ENCODE assay signal across 8 mouse cellular contexts in genomic region chr8:84663483-84664327, GRCm38 (mm10). TPM values are rescaled to one million over a fixed set of nuclear protein-coding genes. Genes with fewer than 3 reads are reported as not detected.
DNase-seq lines count a peak whose midpoint lies in the region; ATAC-seq lines count a peak whose summit lies in the region.

No protein-coding gene starts in this region.

- H3K4me2 ChIP-seq in embryonic facial prominence, embryonic 14.5 days (ENCODE audit: low read depth, low read length), result peak overlapping the region; percentile 88
- H3K4me2 ChIP-seq in kidney, embryonic 14.5 days (replicated peaks; ENCODE audit: low read depth, low read length), result peak overlapping the region; percentile 83
- H3K4me2 ChIP-seq in limb, embryonic 15.5 days, result peak overlapping the region; percentile 72

- H3K27me3 ChIP-seq in embryonic facial prominence, embryonic 14.5 days (replicated peaks; ENCODE audit: control insufficient read depth, insufficient read depth, low read length), result no peaks in the 10 kb centered on the region
- no peaks in the 10 kb centered on the region for H3K27me3 ChIP-seq in kidney, embryonic 14.5 days (ENCODE audit: control insufficient read depth, insufficient read depth, low read length)
- no peaks in the 10 kb centered on the region for H3K27me3 ChIP-seq in limb, embryonic 15.5 days

- H3K4me1 ChIP-seq in embryonic facial prominence, embryonic 14.5 days (ENCODE audit: control insufficient read depth, insufficient read depth, low read length), result peaks cover 27% of the 10 kb centered on the region
- peaks cover 22% of the 10 kb centered on the region; the same call in 1 of the 2 replicates for H3K4me1 ChIP-seq in kidney, embryonic 14.5 days (ENCODE audit: control insufficient read depth, insufficient read depth, low read length)
- H3K4me1 ChIP-seq in limb, embryonic 15.5 days, result peaks cover 35% of the 10 kb centered on the region

- H3K4me3 ChIP-seq in embryonic facial prominence, embryonic 14.5 days (ENCODE audit: low read depth, low read length), result peak overlapping the region; percentile 84
- peak overlapping the region; percentile 93 for H3K4me3 ChIP-seq in kidney, embryonic 14.5 days (ENCODE audit: low read length)
- peak overlapping the region; percentile 88 for H3K4me3 ChIP-seq in limb, embryonic 15.5 days

- H3K36me3 ChIP-seq in embryonic facial prominence, embryonic 14.5 days (ENCODE audit: control insufficient read depth, insufficient read depth, low read length), result 0 out of 2 replicates have a peak, but pooled peaks cover 9% of the 10 kb centered on the region
- peaks cover 4% of the 10 kb centered on the region; the same call in 1 of the 2 replicates for H3K36me3 ChIP-seq in kidney, embryonic 14.5 days (ENCODE audit: control insufficient read depth, insufficient read depth, low read length)
- peaks cover 13% of the 10 kb centered on the region for H3K36me3 ChIP-seq in limb, embryonic 15.5 days

- peak overlapping the region; percentile 92 for H3K9ac ChIP-seq in embryonic facial prominence, embryonic 14.5 days (ENCODE audit: low read depth, low read length)
- peak overlapping the region; percentile 76; the same call in 1 of the 2 replicates for H3K9ac ChIP-seq in kidney, embryonic 14.5 days (ENCODE audit: low read depth, low read length)
- peak overlapping the region; percentile 51 for H3K9ac ChIP-seq in limb, embryonic 15.5 days

- peak overlapping the region; percentile 96 for H3K27ac ChIP-seq in embryonic facial prominence, embryonic 14.5 days (replicated peaks; ENCODE audit: low read depth, low read length)
- H3K27ac ChIP-seq in kidney, embryonic 14.5 days (ENCODE audit: low read depth, low read length), result peak overlapping the region; percentile 76
- peak overlapping the region; percentile 96 for H3K27ac ChIP-seq in limb, embryonic 15.5 days

- H3K9me3 ChIP-seq in embryonic facial prominence, embryonic 14.5 days (ENCODE audit: control insufficient read depth, low read length), result no peaks in the 10 kb centered on the region
- no peaks in the 10 kb centered on the region for H3K9me3 ChIP-seq in kidney, embryonic 14.5 days (ENCODE audit: control insufficient read depth, low read length)
- H3K9me3 ChIP-seq in limb, embryonic 15.5 days, result no peaks in the 10 kb centered on the region

- peak; percentile 100 for DNase-seq in 3T3-L1 (ENCODE audit: low read depth, low spot score)
- peak; percentile 82 to 87 for DNase-seq in adrenal gland, postnatal 4 days (ENCODE audit: low spot score in 2 of 2)
- DNase-seq in embryonic facial prominence, embryonic 14.5 days (ENCODE audit: low spot score), result peak; percentile 99
- DNase-seq in heart, adult 8-10 months (ENCODE audit: low spot score), result peak; percentile 99
- peak; percentile 93 to 94 for DNase-seq in monocyte, adult 2 months (ENCODE audit: low read depth in 1 of 2, low spot score in 2 of 2)
- peak; percentile 96 to 97 for DNase-seq in spleen, postnatal 36 days (ENCODE audit: low spot score in 2 of 2)

- 2% methylated on average over 38 of the region's 43 CpGs for WGBS in embryonic facial prominence, embryonic 14.5 days
- 2% methylated on average over 43 of the region's 43 CpGs for WGBS in kidney, embryonic 14.5 days
- WGBS in limb, embryonic 15.5 days, result 3% methylated on average over 43 of the region's 43 CpGs

- ATAC-seq in embryonic facial prominence, embryonic 14.5 days (ENCODE audit: low read depth), result peak; percentile 83
- peak; percentile 84 for ATAC-seq in kidney, embryonic 14.5 days (ENCODE audit: low FRiP score, low TSS enrichment)
- ATAC-seq in limb, embryonic 15.5 days (ENCODE audit: insufficient number of reproducible peaks, low FRiP score, low TSS enrichment, low read depth), result peak; percentile 80

RNA-seq across cellular contexts. Expression of gene Ier2, which starts 1.1 kb away (rescaled TPM):
- 10 to 100 TPM; 35.1 to 35.3 TPM for total RNA-seq in adrenal gland, postnatal 4 days (2021)
- 45.9 and 50.3 TPM in 2 replicates for polyA plus RNA-seq in embryonic facial prominence, embryonic 14.5 days (2014; fragmentation: Nextera tagmentation; extraction: Ambion mirVana)
- total RNA-seq in heart, adult 8-10 months (2022), result 10 to 100 TPM; 12.8 to 26.9 (median 17.4) TPM
- polyA plus RNA-seq in kidney, embryonic 14.5 days (2014; fragmentation: Nextera tagmentation; extraction: Ambion mirVana), result 81.9 and 88.9 TPM in 2 replicates
- 80.6 and 81.7 TPM in 2 replicates for polyA plus RNA-seq in limb, embryonic 15.5 days (2015; fragmentation: Nextera tagmentation; extraction: Ambion mirVana)

RNA-seq across cellular contexts. Expression of gene Trmt1, which starts 22.4 kb away (rescaled TPM):
- 100 to 1,000 TPM; 122 to 124 TPM for total RNA-seq in adrenal gland, postnatal 4 days (2021)
- polyA plus RNA-seq in embryonic facial prominence, embryonic 14.5 days (2014; fragmentation: Nextera tagmentation; extraction: Ambion mirVana), result 55.8 and 73.2 TPM in 2 replicates
- 10 to 100 TPM; 30.9 to 41.7 (median 38.5) TPM for total RNA-seq in heart, adult 8-10 months (2022)
- polyA plus RNA-seq in kidney, embryonic 14.5 days (2014; fragmentation: Nextera tagmentation; extraction: Ambion mirVana), result 65.4 and 82.3 TPM in 2 replicates
- 63.3 and 64.5 TPM in 2 replicates for polyA plus RNA-seq in limb, embryonic 15.5 days (2015; fragmentation: Nextera tagmentation; extraction: Ambion mirVana)

RNA-seq across cellular contexts. Expression of gene Nacc1, which starts 24.0 kb away (rescaled TPM):
- 10 to 100 TPM; 88.9 to 89.0 TPM for total RNA-seq in adrenal gland, postnatal 4 days (2021)
- polyA plus RNA-seq in embryonic facial prominence, embryonic 14.5 days (2014; fragmentation: Nextera tagmentation; extraction: Ambion mirVana), result 19.7 and 20.1 TPM in 2 replicates
- 10 to 100 TPM; 26.7 to 36.0 (median 33.4) TPM for total RNA-seq in heart, adult 8-10 months (2022)
- polyA plus RNA-seq in kidney, embryonic 14.5 days (2014; fragmentation: Nextera tagmentation; extraction: Ambion mirVana), result 28.1 and 33.1 TPM in 2 replicates
- polyA plus RNA-seq in limb, embryonic 15.5 days (2015; fragmentation: Nextera tagmentation; extraction: Ambion mirVana), result 13.5 and 13.8 TPM in 2 replicates

RNA-seq across cellular contexts. Expression of gene Lyl1, which starts 37.6 kb away (rescaled TPM):
- 1 to 10 TPM; 6.5 to 7.2 TPM for total RNA-seq in adrenal gland, postnatal 4 days (2021)
- polyA plus RNA-seq in embryonic facial prominence, embryonic 14.5 days (2014; fragmentation: Nextera tagmentation; extraction: Ambion mirVana), result 5.8 and 6.8 TPM in 2 replicates
- total RNA-seq in heart, adult 8-10 months (2022), result 1 to 10 TPM; 3.5 to 4.8 (median 4.3) TPM
- polyA plus RNA-seq in kidney, embryonic 14.5 days (2014; fragmentation: Nextera tagmentation; extraction: Ambion mirVana), result 6.3 and 8.9 TPM in 2 replicates
- 5.6 and 6.0 TPM in 2 replicates for polyA plus RNA-seq in limb, embryonic 15.5 days (2015; fragmentation: Nextera tagmentation; extraction: Ambion mirVana)

RNA-seq across cellular contexts. Expression of gene G430095P16Rik, which starts 59.1 kb away (rescaled TPM):
- 1 to 10 TPM; 1.2 TPM for total RNA-seq in adrenal gland, postnatal 4 days (2021)
- 2.0 and 2.7 TPM in 2 replicates for polyA plus RNA-seq in embryonic facial prominence, embryonic 14.5 days (2014; fragmentation: Nextera tagmentation; extraction: Ambion mirVana)
- under 1 TPM in 1 of 4 experiments, not detected in 3; 0.66 TPM for total RNA-seq in heart, adult 8-10 months (2022)
- polyA plus RNA-seq in kidney, embryonic 14.5 days (2014; fragmentation: Nextera tagmentation; extraction: Ambion mirVana), result 1.7 and 2.8 TPM in 2 replicates
- polyA plus RNA-seq in limb, embryonic 15.5 days (2015; fragmentation: Nextera tagmentation; extraction: Ambion mirVana), result 3.8 and 5.5 TPM in 2 replicates

Comparison
In these comparisons a context has a peak if more than half of its experiments do, and no peak if none do; other contexts are left out.
1. Peak in every context shown above with its lines: DNase-seq, ATAC-seq, H3K4me3 ChIP-seq and H3K27ac ChIP-seq.